Mouse (Mus musculus) right cerebral cortex, postnatal 36 days (tissue): ENCODE data around the gene Diras2.

ENCODE experiments used
- DNase-seq, 2 experiments: peaks; one replicate each; pipeline ENCODE4 v3.0.0; 2022; ENCODE audit warnings: low spot score in 2 of 2, mixed read lengths in 1 of 2

The Diras2 gene

DNA sequence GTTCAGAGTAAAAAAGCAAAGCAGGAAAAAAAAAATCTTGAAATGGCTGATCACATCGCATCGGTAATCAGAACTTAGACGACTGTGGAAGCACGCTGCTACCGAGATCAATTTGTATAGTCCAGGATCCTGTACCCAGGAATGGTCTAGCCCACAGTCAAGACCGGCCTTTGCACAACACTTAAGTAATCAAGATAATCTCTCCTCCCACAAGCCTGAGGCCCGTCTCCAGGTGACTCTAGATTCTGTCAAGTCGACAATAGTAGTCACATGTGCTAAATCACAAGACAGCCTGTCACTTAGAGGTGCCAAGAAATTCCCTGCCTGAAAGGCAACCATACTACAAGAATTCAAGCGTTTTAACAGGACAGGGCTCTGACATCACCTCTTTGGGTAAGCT lies at the start of gene Diras2:
Gene Diras2 (minus strand): TSS at position 159 of the 400 bp plus-strand sequence.
- DNase-seq: no peak

DNA sequence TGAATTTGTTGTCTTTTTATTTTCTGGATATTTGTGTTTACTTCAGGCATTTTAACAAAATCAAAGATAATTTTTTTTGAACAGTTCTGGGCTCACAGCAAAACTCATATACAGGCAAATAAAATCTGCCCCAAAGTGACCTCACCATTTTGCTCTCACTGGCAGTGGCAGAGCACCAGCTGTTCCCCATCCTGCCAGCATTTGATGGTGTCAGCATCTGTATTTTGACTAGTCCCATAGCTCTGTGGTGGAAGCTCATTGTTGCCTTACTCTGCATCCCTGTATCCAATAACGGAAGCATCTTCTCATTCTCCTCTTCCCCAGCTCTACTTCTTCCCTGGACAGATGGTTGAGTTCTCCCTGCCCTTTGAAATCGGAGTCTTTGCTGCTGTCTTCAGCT lies 47.7 kb upstream of the Diras2 start:
- DNase-seq: no peak

DNA sequence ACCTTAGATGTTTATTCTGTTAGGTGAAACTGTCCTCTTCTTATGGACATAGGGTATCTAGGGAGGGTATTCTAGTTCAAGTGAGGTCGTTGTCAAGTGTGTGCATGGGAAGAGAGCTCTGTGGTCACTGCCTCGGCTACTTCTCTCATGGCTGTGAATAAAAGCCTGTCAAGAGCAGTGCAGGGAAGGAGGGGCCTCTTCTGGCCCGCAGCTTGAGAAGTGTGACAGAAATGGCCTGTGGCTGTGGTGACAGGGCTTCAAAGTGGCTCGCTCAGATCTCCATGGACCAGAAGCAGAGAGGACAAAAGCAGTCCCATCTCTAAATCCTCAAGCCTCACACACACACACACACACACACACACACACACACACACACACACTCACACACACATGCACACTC lies 46.9 kb upstream of the Diras2 start:
- DNase-seq: no peak

DNA sequence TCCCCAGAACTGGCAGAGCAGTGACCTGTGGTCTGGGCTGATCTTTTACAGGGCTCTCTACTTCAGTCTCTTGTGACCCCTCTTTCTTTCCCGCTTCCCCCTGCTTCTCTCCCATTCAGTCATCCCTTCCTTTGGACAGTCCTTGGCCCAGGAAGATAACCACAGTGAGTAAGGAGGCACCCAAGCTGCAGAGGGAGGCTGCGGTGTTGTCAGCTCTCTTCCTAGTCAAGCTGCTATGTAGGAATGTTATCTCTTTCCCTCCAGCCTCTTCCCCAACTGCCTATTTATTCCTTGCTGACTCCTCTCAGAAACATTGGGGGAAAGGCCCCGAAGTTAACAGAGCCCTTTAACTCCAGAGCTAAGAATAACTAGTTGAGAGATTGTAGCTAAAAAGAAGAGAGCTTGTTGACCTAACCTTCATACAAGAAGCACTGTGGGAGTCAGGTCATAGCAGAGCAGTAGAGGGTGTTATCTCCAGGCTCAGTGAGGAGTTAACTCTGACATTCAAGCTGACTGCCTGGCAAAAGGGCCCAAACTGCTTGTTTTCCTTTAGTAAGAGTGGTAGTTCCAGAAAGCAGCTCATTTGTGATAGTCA lies 46.3 kb upstream of the Diras2 start:
- DNase-seq: no peak

DNA sequence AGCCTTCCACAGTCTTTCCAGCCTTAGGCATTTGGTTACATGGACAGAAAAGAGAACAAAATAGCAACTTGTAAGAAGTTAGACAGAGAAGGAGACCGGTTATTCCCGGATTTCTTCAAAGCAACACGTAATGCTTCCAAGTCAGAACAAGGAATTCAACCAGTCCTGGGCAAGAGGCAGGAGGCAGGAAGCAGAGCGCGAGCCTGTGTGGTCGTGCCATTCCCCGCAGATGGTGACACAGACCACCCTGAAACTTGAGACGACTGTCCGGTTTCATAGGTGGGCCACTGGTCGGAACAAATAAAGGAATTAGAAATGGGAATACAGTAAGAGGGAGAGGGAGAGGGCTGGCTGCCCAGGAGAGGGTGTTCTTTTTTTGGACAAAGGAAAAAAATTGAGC lies 45.8 kb upstream of the Diras2 start:
- no peak for DNase-seq

DNA sequence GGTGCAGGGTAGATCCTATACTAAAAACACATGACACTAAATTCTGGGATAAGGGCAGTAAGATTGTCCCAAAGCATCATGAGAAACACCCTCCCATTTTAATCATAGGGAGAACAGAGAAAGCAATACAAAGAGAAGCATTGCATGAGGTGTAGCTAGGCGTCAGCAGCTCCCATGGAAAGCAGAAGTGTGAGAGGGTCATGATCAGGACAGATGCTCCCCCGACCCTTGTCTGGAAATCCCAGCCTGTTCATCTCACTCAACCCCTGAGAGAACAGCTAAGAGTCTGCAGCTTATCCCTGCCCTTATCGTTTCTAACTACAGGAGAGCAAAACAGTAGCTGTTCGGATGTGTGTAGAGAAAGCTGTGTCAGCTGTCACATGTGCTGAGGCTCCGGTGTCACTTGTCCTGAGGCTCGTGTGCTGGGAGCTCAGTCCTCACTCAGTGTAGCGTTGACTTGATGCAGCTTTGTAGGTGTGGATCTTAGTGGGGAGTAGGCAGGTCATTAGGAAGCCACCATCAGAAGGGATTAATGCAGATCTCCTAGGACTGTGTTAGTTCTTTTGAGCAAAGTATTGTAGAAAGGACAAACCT lies 45.0 kb upstream of the Diras2 start:
- DNase-seq: no peak

DNA sequence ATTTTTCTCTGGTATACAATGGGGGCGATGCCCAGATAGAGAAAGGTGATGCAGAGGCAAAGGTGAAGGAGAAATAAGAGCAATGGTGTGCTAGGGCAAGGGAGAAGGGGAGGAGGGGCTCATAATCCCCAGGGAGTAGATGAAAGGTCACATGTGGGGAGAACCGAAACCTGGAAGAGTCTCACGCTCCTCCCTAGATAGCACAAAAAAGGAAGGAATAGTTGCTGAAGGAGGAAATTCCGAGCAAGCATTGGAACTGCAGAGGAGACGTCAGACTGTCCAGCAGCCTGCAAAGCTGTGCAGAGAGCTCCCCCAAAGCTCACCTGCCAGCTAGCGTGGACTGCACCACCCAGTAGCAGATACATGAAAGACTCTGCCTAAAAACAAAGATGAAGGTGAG lies 44.4 kb upstream of the Diras2 start:
- no peak for DNase-seq

DNA sequence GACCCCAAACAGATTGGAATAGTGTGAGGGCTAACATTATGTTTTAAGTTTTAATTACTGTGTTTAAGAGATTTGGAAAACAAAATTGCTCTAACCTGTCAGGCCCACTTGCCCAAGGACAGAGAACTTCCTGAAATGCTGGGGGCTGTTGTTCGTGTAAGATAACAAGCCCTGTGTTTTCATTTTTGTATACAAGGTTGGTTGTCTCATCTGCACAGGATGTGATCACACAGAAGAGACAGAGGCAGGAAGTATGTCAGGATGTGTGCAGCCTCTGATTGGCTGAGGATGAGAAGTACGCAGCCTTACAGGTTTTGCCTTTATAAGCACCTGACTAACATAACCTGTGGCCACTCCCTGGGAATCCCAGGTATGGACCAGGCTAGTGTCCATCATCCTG lies 43.2 kb upstream of the Diras2 start:
- no peak for DNase-seq

DNA sequence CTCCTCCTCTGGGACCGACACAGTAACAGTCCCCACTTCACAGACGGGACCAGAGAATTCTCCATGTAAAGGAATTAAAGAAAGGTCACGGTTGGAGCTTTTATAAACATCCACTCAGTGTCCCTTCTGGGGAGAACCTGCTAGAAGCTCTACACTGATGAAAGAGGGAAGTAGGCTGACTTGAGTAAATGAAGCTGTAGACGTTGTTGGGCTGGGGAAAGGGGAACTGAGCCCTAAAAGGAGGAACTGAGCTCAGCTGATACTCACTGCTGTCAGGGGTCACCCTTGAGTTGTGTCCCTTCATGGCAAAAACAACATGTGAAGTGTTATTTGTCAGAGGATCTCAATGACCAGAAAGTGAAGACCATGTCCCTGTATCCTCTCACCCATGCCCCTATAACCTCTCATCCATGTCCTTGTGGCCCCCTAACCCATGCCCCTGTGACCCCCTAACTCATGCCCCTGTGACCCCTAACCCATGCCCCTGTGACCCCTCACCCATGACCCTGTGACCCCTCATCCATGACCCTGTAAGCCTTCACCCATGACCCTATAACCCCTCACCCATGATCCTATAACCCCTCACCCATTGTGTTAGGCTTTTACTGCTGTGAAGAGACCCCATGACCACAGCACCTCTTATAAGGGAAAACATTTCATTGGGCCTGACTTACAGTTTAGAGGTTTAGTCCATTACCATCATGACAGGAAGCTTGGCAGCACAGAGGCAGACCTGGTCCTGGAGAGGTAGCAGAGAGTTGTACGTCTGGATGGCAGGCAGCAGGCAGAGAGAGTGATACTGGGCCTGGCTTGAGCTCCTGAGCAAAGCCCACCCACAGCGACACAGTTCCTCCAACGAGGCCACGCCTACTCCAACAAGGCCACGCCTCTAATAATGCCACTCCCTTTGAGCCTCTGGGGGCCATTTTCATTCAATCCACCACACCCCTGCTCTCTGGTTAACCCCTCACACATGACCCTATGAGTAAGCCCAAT lies 41.7 kb upstream of the Diras2 start:
- DNase-seq: no peak

DNA sequence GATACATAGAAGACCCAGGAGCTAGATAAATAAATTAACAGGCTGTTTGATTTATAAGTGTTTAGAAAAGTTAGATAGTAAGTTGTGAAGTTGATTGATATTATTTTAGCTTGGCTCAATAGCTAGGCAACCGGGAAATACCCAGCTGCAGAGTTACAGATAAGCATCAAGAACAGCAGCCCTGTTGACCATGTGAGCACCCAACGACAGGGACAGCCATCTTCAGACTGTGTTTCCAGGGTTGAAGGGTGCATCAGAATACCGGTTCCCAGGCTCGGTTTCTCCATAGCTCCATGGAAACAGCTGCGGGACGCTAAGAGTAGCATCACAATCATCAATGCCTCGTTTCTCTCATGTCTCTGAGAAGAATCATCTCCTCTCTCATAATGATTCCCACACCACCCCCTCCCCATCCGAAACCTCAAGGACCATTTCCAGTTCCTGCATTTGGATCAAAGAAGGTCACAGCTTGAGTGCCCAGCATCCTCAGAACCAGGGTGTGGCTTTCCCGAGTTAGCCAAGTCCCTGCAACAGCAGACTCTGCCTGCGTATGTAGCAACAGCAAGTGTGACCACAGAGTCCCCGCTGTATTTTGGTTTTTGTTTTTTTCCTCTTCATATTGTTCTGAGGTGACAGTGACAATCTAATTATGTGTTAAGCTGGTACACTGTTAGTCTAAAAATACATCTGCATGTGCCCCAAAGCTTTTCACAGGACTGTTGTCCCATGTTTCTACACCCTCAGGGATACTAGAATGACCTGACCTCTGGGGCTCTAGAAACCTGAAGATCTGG lies 40.7 kb upstream of the Diras2 start:
- DNase-seq: no peak

DNA sequence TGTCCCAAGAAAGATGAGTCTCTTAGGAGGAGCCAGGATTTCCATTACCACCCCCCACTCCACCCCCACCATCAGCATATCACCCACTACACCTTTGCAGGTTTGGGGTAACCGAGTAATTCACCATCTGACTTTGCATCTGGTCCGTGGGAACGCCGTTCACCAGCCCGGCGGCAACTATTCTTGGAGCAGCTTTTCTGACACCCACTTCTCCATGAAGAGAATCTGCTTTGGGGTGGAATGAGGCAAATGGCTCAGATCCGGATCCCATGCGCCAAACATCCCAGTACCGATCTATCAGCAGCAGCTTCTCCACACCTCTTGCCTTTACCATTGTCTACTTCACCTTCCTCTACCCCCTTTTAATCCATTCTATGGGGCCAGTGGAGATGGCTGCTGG lies 39.2 kb upstream of the Diras2 start:
- peak; percentile 56 to 69 for DNase-seq

DNA sequence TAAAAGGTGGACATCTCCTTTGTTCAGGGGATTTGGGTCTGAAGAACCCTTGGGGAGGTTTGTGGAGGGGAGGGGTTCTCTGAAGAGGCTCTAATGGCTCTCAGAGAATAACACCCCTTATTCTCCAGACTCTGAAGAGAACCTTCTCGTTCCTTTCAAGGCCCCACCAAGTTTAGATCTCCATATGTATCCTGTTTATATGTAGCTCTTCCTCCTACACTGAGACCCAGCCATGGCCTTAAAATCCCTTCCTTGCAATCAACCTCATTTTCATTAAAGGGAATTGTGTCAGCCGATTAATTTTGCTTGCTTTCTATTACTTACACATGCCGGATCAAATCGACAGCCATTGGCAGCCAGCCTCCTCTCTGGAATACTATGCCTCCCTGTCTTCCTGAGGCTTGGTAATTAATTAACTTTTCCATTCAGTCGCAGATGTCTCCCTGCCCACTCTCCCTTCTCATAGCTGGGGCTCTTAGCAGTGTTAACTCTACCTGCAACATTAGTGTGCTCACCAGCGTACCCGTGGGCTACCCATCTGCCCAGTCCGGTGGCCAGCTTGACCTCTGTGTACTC lies 38.2 kb upstream of the Diras2 start:
- DNase-seq: no peak

DNA sequence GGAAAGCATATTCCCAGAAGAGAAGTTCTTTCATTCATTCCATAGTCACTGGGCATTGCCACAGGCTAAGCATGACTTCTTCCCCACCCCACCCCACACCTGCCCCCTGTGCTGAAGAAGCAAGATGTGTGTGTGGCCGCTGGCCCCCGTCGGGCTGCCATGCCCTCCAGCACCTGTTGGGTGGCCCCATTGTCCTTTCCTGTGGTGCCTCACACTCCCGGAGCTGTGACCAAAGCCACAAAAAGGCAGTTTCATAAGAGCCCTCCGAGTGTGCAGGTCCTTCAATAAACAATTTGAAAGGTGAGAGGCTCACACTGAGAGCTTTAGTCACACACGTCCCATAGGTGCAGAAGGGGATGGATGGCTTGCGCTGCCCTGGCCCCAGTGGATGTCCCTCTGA lies 35.7 kb upstream of the Diras2 start:
- DNase-seq: no peak

DNA sequence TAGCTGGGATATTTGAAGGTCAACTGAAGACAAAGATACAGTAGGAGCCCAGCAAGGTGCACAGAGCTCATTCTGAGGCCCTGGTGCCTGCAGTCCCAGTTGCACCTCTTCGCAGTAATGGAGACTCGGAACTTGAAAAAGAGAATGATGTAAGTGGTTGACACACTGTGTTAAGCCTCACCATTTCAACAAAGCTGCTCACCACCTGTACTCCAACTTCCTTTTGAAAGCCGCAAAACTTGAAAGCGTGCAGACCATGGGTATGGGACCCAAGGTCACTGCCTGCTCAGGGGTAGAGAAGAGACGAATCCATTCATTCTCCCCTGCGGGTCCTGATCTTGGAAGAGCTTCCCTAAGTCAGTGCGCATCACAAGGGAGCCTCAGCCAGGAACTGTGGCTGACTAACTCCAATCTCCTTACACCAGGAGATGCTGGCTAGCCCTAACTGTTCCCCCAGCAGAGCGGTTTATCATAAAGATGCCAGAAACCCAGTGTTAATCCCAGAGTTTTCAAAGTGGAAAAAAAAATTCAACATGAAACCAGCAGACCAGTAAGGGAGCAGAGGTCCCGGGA lies 35.2 kb upstream of the Diras2 start:
- DNase-seq: no peak

DNA sequence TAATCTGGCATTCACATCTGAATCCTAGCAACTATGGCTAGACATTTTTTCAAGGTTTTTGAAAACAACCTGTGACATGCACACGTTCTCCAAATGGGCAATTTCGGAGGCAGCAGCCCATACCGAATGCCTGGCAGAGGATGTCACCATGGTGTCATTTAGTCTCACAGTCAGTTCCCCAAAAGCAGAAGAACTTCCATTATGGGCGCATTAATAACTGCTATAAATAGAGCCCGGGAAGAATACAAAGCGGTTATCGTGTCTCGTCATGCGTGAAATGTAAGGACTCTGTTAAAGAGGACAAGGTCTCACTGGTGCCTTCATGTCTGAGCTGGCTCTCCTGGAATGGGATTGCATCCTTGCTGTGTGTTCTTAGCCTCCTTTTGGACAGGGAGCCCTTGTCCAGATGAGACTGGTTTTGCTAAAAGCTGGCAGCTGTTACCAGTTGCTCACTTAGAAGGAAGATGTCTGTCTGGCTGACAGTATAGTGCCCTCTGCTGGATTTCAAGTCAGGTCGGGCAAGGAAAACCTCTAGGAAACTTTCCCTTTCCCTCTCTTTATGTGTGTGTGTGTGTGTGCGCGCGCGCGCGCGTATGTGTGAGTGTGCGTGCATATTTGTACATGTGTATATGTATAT lies 34.1 kb upstream of the Diras2 start:
- DNase-seq: no peak

DNA sequence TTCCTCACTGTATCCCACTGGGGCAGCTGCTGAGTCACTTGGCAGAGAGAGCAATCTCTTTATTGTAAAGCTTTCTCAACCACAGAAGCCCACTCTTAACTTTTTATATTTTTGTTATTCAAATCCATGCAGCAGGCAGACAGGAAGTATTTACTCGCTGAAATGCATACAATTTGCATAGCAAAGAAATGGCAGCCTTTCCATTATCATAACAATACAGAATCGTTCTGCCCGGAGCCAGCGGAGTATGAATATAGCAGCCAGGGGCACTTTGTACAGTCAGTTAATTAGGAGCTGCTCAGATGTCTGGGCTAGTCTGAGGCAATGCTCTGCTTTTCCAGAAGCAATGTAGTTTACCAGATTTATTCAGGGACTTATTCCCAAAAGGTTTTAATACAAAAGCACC lies 31.1 kb upstream of the Diras2 start:
- no peak for DNase-seq

DNA sequence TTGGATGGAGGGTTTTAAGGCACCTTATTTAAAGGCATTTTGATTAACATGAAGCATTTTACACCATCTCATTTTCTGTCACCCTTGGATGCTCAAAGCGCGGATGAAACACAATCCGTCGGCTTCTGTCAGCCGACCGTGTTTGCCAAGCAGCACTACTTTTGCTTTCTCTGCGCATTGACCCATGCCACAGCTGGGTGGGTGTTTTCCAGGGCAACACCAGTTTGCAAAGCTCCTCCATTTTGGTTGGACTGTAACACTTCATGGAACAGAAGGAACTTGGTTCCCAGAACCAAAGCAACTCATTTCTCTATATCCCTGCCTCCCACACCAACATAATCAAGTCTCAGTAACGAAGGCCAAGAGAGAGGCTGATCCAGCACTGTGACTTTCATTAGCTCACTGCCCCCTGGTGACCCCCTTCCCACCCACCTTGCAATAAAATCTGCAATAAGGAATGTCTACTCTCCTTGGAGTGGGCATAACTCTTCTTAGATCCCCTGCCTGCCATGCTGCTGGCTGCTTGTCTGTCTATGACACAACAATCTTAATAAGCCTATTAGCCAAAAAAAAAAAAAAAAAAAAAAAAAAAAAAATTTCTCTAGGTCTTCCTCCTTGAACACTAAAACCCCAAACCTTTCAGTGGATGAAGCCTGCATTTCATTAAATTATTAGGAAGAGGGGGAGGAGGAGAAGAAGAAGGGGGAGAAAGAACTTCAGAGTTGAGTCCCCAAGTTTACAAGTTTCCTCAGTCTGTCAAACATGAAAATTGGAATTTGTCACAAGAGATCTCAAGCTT lies 30.5 kb upstream of the Diras2 start:
- DNase-seq: no peak

DNA sequence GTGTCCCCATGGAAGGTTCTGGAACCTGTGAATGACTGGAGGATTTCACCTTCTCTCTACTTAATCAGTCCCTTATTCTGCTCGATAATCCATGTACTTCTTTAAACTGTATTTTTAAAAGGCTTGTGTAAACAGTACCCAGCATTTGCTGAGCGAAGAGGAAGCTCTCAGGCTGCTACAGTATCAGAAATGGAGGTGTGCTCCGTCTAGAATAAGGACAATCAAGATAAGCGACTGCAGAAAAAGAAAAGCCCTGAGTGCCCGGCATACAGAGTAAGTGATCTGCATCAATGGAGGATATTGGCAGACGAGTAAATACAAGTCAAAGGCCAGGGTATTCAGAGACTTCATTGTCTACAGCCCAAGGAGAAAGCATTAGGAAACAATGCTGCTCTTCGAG lies 26.3 kb upstream of the Diras2 start:
- DNase-seq: no peak

DNA sequence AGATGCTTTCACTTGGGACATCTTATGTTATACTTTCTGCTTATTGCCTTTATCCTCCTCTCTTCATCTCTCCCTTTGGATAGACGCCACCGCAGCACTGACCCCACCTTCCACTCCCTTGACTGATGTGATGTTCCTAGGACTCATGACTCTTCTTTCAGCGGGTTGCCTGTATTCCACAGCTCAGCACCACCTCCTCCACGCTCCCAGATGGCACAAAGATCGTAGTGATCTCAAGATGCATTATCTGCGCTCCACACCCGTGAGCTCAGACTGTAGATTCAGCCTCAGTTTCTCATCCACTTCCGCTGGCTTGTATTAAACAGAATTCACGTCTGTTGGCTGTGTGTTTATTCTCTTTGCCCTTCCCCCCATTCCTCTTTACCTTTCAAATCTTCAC lies 23.6 kb upstream of the Diras2 start:
- no peak for DNase-seq
